Mouse (Mus musculus): ENCODE data around the gene Supt3. TPM values are rescaled to one million over a fixed set of nuclear protein-coding genes. Genes with fewer than 3 reads are reported as not detected.

Supt3 gene
- polyA plus RNA-seq, 1 experiment = 15.9 TPM

DNA sequence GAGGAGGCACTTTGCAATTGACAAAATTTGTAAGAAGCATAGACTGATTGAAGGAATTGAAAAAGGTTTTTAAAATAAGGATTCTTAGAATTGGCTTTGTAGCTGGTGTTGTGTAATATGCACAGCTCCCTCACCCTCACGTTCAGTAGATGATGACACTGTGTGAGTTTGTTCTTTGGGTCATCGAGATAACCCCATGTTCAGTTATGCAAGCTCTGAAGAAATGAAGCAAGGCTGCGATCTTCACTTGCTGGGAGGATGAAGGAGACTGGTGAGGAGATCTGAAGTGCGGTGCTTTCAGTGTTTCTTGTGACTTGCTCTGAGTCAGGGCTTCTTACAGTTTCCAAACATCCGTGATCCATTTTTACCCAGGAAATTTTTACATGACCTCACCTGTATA lies 168.4 kb downstream of the Supt3 start:
- Histone ChIP-seq H3K27me3 (ENCODE audit: control insufficient read depth, insufficient read depth, low read length, poor library complexity, severe bottlenecking) (no peaks in the 10 kb centered on the region), H3K9me3 (replicated peaks; ENCODE audit: control insufficient read depth, insufficient read depth, low read length, poor library complexity, severe bottlenecking) (no peaks in the 10 kb centered on the region), H3K27ac (ENCODE audit: insufficient read depth, low read length) (no peak overlapping the region), H3K4me3 (ENCODE audit: low read depth, low read length) (no peak overlapping the region), H3K36me3 (ENCODE audit: control insufficient read depth, insufficient read depth, low read length, poor library complexity, severe bottlenecking) (no peaks in the 10 kb centered on the region), H3K9ac (ENCODE audit: low read depth, poor library complexity, severe bottlenecking) (no peak overlapping the region), H3K4me1 (ENCODE audit: control insufficient read depth, insufficient read depth, low read length) (no peaks in the 10 kb centered on the region)
- TF ChIP-seq EP300 (IDR thresholded peaks at IDR 0.05; ENCODE audit: insufficient read depth, low read depth, low read length) (no peak), POLR2A (IDR thresholded peaks at IDR 0.05; ENCODE audit: insufficient read depth, low read length) (no peak), CTCF (IDR thresholded peaks at IDR 0.05; ENCODE audit: low read depth, low read length) (no peak)

DNA sequence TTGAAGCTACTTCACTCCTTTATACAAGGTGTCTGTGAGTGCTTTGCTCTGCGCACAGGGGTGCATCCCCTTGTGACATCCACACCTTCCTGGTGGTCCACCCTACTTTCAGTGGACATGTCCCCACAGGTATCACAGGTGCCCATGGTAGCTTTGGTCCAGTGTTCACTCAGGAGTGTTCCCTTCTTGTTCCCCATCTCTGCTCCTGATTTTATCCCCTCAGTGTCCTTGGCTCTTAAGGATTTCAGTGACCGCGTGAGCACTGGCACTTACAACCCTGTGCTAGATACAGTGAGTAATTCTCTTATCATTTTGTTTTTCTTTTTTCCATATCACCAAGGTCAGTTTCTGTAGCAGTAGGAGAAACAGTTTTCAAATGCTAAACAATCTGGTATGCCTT lies 171.4 kb downstream of the Supt3 start:
- Histone ChIP-seq H3K27ac (ENCODE audit: insufficient read depth, low read length) (no peak overlapping the region), H3K9me3 (replicated peaks; ENCODE audit: control insufficient read depth, insufficient read depth, low read length, poor library complexity, severe bottlenecking) (no peaks in the 10 kb centered on the region), H3K27me3 (ENCODE audit: control insufficient read depth, insufficient read depth, low read length, poor library complexity, severe bottlenecking) (no peaks in the 10 kb centered on the region), H3K4me3 (ENCODE audit: low read depth, low read length) (no peak overlapping the region), H3K4me1 (ENCODE audit: control insufficient read depth, insufficient read depth, low read length) (no peaks in the 10 kb centered on the region), H3K36me3 (ENCODE audit: control insufficient read depth, insufficient read depth, low read length, poor library complexity, severe bottlenecking) (no peaks in the 10 kb centered on the region), H3K9ac (ENCODE audit: low read depth, poor library complexity, severe bottlenecking) (no peak overlapping the region)
- TF ChIP-seq EP300 (IDR thresholded peaks at IDR 0.05; ENCODE audit: insufficient read depth, low read depth, low read length) = no peak
- no peak for TF ChIP-seq CTCF (IDR thresholded peaks at IDR 0.05; ENCODE audit: low read depth, low read length)
- TF ChIP-seq POLR2A (IDR thresholded peaks at IDR 0.05; ENCODE audit: insufficient read depth, low read length) = no peak

DNA sequence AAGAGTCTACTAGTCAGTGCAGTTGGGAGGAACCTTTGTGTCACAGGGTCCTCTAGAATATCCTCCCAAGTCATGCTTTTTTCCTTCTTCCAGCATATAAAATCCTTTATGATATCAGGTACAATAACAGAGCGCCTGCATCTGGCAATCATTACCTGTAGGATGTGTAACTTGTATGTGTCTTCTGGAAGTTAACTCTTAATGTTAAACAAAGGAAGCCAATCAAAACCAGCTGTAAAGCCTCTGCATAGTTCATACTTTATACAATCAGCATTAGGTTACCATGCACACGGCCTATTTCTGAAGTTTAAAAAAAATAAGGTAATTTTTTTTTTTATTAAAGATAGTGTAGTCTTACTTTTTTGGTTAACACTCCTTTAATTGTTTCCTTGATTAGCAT lies 179.7 kb downstream of the Supt3 start:
- H3K9ac ChIP-seq (ENCODE audit: low read depth, poor library complexity, severe bottlenecking) = no peak overlapping the region
- no peak for TF ChIP-seq POLR2A (IDR thresholded peaks at IDR 0.05; ENCODE audit: insufficient read depth, low read length)
- no peak for TF ChIP-seq CTCF (IDR thresholded peaks at IDR 0.05; ENCODE audit: low read depth, low read length)
- TF ChIP-seq EP300 (IDR thresholded peaks at IDR 0.05; ENCODE audit: insufficient read depth, low read depth, low read length) = no peak
- no peaks in the 10 kb centered on the region for H3K27me3 ChIP-seq (ENCODE audit: control insufficient read depth, insufficient read depth, low read length, poor library complexity, severe bottlenecking)
- H3K9me3 ChIP-seq (replicated peaks; ENCODE audit: control insufficient read depth, insufficient read depth, low read length, poor library complexity, severe bottlenecking) = no peaks in the 10 kb centered on the region
- no peaks in the 10 kb centered on the region for H3K36me3 ChIP-seq (ENCODE audit: control insufficient read depth, insufficient read depth, low read length, poor library complexity, severe bottlenecking)
- no peaks in the 10 kb centered on the region for H3K4me1 ChIP-seq (ENCODE audit: control insufficient read depth, insufficient read depth, low read length)
- no peak overlapping the region for H3K4me3 ChIP-seq (ENCODE audit: low read depth, low read length)
- H3K27ac ChIP-seq (ENCODE audit: insufficient read depth, low read length) = no peak overlapping the region

DNA sequence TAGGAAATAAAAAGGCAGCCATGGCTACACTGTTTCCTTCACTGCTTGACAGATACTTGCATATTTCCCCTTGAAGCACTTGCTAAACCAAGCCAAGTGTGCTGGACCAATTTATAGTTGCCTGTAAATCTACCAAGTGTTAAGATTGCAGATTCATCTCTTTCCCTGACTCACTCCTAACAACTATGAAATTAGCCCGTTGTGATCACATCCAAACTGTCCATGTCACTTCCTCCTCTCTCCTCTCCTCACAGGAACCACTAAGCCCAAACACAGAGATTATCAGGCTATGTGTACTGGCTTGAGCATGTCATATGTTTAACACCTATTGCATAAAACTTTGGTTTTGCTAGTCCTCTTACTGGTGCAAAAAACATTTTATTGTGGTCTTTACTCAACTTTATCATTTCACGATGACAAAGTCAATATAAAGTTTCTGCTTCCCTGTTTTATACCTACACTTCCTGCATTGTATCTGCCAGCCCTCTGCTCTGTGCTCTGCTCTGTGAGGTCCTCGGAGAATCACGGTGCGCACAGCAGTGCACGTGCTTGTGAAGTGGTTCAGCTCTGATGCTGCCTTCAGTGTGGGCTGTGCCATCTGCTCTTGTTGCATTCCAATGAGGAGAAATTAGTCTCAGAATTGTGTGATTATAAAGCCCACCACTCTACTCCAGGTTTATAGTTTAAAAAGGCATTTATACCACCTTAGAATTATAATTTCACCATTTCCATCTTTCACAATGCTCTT lies 186.3 kb downstream of the Supt3 start:
- Histone ChIP-seq H3K27me3 (ENCODE audit: control insufficient read depth, insufficient read depth, low read length, poor library complexity, severe bottlenecking) (no peaks in the 10 kb centered on the region), H3K36me3 (ENCODE audit: control insufficient read depth, insufficient read depth, low read length, poor library complexity, severe bottlenecking) (no peaks in the 10 kb centered on the region), H3K9me3 (replicated peaks; ENCODE audit: control insufficient read depth, insufficient read depth, low read length, poor library complexity, severe bottlenecking) (no peaks in the 10 kb centered on the region), H3K4me3 (ENCODE audit: low read depth, low read length) (no peak overlapping the region), H3K27ac (ENCODE audit: insufficient read depth, low read length) (no peak overlapping the region), H3K4me1 (ENCODE audit: control insufficient read depth, insufficient read depth, low read length) (no peaks in the 10 kb centered on the region), H3K9ac (ENCODE audit: low read depth, poor library complexity, severe bottlenecking) (no peak overlapping the region)
- TF ChIP-seq EP300 (IDR thresholded peaks at IDR 0.05; ENCODE audit: insufficient read depth, low read depth, low read length) = no peak
- no peak for TF ChIP-seq CTCF (IDR thresholded peaks at IDR 0.05; ENCODE audit: low read depth, low read length)
- TF ChIP-seq POLR2A (IDR thresholded peaks at IDR 0.05; ENCODE audit: insufficient read depth, low read length) = no peak

DNA sequence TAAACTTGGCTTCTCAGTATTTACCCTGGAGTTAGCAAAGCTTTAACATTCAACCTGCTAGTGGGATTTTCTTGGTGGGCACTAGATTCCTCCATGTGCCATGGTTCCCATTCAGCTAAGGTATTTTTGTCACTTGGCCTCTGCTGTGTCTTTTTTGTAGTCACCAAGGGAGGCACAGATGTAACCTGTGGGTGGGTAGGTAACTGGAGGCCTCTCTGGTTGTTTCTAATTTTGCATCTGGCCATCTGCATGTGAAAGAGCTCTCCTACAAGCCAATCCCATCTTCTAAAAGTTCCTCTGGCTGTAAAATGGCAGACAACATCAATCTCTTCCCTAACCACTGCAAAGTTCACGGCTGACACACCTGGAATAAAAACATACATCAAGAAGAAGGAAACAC lies 190.2 kb downstream of the Supt3 start:
- H3K27me3 ChIP-seq (ENCODE audit: control insufficient read depth, insufficient read depth, low read length, poor library complexity, severe bottlenecking) = no peaks in the 10 kb centered on the region
- H3K9ac ChIP-seq (ENCODE audit: low read depth, poor library complexity, severe bottlenecking) = no peak overlapping the region
- TF ChIP-seq CTCF (IDR thresholded peaks at IDR 0.05; ENCODE audit: low read depth, low read length) (no peak), POLR2A (IDR thresholded peaks at IDR 0.05; ENCODE audit: insufficient read depth, low read length) (no peak), EP300 (IDR thresholded peaks at IDR 0.05; ENCODE audit: insufficient read depth, low read depth, low read length) (no peak)

DNA sequence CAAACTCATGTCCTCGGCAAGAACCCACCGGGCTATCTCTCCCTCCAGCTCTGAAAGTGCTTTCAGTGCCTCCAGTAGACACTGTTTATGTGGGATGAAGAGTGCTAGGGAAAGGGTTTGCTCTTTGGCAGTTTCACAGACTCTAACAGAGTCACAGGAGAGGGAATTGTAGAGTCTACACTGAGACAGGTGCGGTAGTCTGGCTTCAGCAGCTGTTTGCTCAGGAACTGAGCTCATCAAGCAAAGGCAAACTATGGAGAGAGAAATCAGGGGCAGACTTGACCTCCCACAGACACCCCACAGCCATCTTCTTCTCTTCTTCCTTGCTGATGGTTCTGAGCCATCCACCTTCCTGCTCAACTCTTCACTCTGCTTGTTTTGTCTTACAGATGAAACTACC lies 193.3 kb downstream of the Supt3 start:
- H3K27me3 ChIP-seq (ENCODE audit: control insufficient read depth, insufficient read depth, low read length, poor library complexity, severe bottlenecking) = no peaks in the 10 kb centered on the region
- no peak for TF ChIP-seq EP300 (IDR thresholded peaks at IDR 0.05; ENCODE audit: insufficient read depth, low read depth, low read length)
- TF ChIP-seq POLR2A (IDR thresholded peaks at IDR 0.05; ENCODE audit: insufficient read depth, low read length) = no peak
- TF ChIP-seq CTCF (IDR thresholded peaks at IDR 0.05; ENCODE audit: low read depth, low read length) = no peak
- H3K27ac ChIP-seq (ENCODE audit: insufficient read depth, low read length) = no peak overlapping the region
- H3K9me3 ChIP-seq (replicated peaks; ENCODE audit: control insufficient read depth, insufficient read depth, low read length, poor library complexity, severe bottlenecking) = no peaks in the 10 kb centered on the region
- no peaks in the 10 kb centered on the region for H3K36me3 ChIP-seq (ENCODE audit: control insufficient read depth, insufficient read depth, low read length, poor library complexity, severe bottlenecking)
- H3K4me1 ChIP-seq (ENCODE audit: control insufficient read depth, insufficient read depth, low read length) = no peaks in the 10 kb centered on the region
- H3K9ac ChIP-seq (ENCODE audit: low read depth, poor library complexity, severe bottlenecking) = no peak overlapping the region
- no peak overlapping the region for H3K4me3 ChIP-seq (ENCODE audit: low read depth, low read length)

More for the DNA sequence above, 190.2 kb downstream of the Supt3 start:
- Histone ChIP-seq H3K4me1 (ENCODE audit: control insufficient read depth, insufficient read depth, low read length) (no peaks in the 10 kb centered on the region), H3K36me3 (ENCODE audit: control insufficient read depth, insufficient read depth, low read length, poor library complexity, severe bottlenecking) (no peaks in the 10 kb centered on the region), H3K27ac (ENCODE audit: insufficient read depth, low read length) (no peak overlapping the region), H3K4me3 (ENCODE audit: low read depth, low read length) (no peak overlapping the region), H3K9me3 (replicated peaks; ENCODE audit: control insufficient read depth, insufficient read depth, low read length, poor library complexity, severe bottlenecking) (no peaks in the 10 kb centered on the region)

Data from ES-Bruce4 (cell line).